Mouse (Mus musculus) right cerebral cortex, postnatal 10 days (tissue): Measurements from ENCODE around the gene Rgp1.

Experiments
- DNase-seq, 2 experiments: peaks; one replicate each; pipeline ENCODE4 v3.0.0; 2021; ENCODE audit warnings: low spot score in 2 of 2

Gene Rgp1

DNA sequence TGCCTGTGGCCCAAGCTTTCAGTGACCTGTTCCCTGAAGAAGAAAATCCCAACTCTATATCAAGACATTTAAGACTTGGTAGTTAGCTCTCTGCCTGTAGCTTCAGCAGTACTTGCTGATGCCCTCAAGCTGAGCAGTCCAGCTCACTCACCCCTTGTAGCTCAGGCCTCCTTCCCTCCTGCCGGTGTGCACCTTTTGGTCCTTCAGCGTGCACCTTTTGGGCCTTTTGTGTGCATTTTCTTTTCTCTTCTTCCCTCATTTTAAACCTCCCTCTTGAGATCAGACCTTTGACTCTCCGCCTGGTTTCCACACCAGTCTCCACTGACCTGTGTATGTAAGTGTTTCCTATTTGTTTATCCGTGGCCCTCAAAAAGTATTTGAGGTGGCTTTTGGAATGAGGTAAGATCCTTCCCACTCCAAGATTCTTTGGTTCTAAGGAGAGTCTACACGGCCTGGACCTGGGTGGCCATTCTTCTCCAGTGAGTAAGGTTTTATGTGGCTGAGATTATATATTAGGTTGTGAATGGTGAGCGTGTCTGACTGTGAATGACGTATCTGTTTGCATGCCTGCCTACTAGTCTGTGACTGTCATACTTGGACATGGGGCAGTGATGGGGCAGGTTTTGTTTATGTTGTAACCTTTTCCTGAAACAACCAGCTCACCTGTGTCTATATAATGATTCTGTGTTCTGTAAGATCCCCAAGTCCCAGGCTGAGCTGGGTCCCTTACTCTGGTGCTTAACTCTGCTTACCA is 56.3 kb downstream of the Rgp1 start:
- peak; percentile 5 to 12 for DNase-seq

DNA sequence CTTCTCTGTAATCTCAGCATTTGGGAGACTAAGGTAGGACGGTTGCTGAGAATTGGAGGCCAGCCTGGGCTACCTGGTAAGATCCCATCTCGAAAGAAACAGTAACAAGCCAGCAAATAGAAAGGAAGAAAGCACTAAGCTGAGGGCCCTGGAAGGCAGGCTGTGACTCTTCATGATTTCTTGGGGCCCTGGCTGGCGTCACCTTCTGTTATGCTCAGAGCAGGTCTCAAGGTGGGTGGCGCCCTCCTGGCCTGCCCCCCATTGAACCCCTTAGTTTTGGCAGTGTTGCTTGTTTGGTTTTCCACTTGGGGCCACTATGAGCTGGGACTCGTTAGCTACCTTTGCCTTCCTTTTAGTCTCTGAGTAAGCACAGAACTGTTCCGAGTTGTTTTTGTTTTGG is 58.2 kb downstream of the Rgp1 start:
- DNase-seq: peak; percentile 10 to 16
